Mouse (Mus musculus) ES-CJ7 (cell line): ENCODE data around the gene Pde11a.

Experiments used
- DNase-seq: peaks from one replicate; pipeline ENCODE4 v3.0.0; 2011; ENCODE audit warnings: low read depth, low spot score

Gene Pde11a

DNA sequence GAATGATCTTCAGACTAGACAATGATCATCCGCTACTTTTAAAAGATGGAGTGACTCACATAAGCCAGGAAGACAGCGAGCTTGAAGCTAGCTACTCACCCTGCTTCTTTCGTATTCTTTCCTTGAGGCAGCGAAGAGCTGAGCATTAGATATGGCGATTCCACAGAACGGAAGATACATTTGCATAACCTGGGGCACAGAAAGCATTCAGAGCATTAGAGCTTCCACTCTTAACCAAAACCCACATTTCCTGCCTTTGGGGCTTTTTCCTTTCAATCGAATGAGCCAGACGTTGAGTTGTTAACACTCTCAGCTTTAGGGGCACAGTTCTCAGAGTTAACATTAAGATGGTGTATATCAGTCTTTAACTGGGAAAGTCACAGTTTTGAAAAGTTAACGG, 123.4 kb downstream of the Pde11a start:
- no peak for DNase-seq

DNA sequence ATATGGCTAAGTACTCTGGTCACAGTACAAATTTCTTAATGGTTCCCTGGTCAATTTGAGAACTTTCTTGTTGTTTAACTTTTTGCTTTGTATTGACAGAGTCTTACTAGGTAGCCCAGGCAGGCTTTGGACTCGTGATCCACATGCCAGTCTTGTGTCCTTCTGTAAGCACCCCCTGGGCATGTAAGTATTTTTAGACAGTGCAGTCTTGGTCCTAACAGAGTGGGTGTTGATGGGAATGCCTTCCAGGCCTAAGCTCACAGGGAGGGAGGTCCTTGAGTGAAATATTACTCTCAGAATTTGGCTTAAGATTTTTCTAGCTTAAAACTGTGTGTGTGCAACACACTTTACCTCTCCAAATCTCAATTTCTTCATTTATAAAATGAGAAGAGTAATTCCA, 153.4 kb downstream of the Pde11a start:
- DNase-seq, result no peak

DNA sequence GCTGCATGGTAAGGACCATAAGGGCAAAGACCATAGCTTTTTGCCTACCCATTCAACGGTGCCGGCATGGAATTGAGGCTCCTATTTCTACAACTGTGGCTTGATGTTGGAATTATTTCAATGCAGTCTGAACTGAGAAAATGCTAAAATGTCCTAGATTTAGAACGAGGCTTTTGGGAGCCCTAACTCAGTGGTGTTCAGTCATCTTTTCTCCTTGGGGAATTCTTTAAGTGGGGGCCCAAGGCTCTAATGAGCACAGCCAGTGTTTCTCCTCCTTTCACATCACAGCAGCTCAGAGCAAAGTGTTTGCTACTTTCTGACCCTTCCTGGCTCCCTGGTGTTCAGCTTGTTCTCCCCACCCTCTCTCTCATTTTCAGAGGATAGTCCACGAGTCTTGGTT, 175.8 kb downstream of the Pde11a start:
- DNase-seq, result no peak

DNA sequence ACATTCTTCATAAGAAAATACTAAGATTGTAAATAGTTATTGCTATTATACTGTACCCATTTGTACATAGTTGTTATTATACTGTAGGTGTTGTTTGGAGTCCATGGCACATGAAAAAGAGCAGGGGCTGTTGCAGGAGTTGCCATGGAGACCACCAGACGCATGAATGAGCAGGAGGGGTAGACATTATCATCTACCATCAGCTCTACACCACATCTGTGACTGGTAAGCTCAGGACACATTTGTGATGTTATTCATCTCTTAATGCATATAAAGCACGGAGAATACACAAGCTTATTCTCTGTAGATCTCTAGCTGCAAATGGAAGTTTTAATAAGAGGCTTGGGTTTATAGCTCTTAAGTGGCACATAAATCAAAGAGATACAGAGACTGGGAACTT, 179.6 kb downstream of the Pde11a start:
- DNase-seq, result no peak

DNA sequence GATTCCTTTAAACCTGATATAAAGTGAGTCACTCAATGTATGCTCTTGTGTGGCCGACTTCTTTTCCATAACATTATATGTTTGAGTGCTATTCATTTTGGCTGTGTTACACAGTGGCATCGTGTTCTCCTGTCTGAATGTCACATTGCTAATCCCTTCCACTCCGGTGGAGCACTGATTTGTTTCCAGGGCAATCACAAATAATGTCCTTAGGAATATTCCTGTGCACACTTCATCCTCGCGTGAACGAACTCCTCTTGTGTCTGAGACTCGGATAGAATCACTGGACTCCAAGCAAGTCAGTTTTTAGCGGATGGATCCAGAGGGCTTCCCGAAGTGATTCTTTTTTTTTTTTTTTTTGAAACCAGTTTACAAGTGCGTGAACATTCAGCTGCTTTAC, 197.4 kb downstream of the Pde11a start:
- DNase-seq, result no peak

DNA sequence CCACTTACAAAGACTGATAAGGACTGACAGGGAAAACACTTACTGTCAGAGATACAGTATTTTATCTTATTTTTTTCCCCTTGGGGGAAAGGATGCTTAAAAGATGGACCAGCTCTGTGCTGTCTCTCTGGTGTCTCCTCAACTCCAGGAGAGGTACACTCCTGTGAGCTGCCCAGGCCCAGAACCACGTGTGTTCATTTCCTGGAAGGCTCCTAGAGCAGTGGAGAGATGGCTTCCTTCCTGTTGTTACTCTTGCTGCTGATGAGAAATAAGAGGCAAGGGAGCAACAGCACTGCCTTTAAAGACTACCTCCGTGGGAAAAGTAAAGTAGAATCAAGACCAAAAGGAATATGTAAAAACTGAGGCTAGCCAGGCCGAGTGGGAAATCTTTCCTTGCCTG, 205.6 kb downstream of the Pde11a start:
- no peak for DNase-seq

DNA sequence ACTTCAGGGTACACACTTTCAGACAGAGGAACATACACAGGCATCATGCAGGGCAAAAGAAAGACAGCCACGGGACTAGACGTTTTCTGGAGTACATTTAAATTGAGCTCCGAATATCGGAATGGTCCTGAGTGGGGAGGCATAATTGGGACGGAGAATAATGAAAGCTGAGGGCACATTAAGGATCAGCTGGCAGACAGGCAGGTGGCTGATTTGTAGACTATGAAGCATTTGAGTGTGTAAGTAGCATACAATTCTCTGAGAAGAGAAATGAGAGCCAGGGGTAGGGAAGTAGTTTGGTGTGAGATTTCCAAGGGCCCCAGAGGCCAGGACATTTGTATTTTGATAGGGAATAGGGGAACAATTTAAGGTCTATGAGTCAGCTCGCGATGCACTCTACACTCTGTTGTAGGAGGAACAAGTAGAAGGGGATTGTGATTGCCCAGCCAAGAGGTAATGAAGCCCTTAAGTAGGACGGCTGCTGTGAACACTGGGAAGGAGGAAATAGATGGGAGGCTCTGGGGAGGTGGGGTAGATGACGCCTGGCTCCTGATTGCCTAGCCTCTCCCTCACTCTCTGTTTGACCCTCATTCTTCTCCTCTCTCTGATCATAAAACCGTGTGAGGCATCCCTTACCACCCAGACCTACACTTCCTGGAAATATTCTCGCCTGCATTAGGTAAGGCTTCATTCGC, 208.5 kb downstream of the Pde11a start:
- no peak for DNase-seq

DNA sequence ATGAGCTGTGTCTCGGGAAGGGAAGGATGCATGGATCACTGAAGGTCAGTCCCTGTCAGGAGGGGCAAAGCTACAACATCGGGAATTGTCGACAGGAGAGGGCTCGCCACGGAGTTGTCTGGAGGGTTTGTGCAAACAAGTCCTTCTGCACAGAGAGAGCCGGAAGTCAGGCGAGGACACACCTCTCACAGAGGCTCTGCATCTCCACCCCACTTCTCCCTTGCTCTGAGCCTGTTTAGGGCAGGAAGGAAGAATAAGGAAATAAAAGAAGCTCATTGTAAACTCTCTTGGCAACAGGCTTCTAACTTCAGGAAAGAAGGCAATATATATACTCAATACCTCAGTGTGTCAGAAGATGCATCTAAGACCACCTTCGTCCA, 209.5 kb downstream of the Pde11a start:
- no peak for DNase-seq

DNA sequence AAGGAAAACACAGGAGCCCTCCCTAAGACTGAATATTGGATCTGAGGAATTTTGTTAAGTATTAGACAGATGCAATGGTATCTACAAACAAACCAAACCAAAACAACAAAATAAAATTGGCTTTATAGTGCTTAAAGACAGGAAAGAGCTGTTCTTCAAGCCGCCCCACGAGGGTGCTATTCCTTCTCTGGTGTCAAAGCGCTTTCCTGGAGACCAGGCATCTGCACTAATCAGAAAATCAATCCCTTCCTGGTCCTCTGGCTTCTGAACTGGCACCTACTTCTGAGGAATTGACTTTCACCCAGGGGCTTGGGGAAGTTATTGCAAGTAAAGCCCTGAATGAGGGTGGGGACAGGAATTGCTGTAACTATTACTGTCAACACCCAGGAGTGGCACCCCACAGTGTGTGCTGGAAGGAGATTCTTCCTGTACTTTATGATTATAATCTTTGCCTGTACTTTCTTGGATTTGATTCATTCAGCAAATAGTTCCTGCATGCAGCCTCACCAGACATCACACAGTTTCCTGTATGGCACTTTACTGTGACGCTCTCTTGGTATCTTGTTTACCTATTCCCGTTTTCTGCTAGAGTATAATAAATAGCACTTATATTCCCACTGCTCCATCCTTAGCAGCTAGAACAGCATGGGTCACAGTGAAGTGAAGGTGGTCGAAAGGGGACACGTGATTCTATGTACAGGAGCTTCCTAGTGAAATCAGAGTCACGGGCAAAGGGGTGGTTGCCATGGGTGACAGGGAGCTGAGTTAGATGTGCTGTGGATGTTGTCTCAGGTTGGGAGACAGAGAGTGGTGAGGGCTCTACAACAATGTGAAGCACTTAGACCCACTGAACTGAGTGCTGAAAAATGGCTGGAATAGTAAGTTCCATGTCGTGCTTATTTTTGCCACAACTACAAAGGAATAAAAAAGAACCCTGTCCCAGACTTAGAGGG, 210.2 kb downstream of the Pde11a start:
- DNase-seq, result peak; percentile 48

DNA sequence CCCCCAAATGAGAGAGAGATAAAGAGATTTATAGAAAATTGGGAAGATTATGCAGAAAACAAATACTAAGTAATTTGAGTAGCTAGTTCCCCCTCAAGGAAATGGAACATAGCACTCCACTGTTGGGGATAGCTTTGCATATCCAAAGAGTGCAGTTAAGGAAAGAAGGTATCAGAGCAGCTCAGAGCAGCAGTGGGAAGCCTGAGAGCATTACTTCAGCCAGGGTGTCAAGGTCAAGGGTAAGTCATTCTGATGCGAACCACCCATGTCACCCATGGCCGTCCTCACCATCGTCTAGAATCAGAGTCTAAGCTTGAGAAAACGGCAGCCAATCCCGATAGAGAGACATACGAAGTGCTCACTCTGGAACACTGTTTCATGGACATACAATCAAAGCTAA, 211.9 kb downstream of the Pde11a start:
- peak; percentile 67 for DNase-seq

DNA sequence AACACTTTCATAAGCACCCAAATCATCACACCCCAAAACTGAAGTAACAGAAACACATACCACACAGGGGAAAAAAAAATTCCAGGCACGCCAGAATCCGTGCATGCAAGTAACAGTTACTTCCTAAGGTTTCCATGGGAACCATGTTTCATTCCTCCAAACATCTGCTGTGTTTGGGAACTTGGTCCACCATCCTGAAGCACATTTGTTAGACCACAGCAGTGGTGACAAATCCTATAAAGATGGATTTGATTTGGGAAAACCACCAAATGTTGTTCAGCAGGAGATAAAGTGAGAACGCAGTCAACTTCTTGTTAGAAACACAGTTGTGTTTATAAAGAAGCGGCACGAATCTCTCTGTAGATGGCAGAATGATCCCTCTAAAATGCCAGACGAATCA, 213.8 kb downstream of the Pde11a start:
- DNase-seq, result no peak

DNA sequence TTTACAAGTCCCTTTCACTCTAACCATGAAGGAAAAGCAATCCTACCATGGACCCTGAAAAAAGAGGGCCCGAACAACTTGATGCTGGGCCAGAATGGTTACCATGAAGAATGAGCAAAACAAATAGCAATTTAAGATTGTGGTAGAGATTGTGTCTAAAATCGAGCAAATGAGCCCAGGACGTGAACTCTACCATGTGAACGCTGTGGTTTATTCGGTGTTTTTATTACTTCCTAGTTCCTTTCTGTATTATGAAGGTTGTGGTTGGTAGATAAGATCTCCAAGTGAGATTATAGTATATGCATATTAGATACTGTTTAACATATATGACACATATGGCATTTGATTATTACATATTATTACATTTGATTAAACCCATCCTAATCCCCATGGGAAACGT, 216.4 kb downstream of the Pde11a start:
- DNase-seq, result no peak

DNA sequence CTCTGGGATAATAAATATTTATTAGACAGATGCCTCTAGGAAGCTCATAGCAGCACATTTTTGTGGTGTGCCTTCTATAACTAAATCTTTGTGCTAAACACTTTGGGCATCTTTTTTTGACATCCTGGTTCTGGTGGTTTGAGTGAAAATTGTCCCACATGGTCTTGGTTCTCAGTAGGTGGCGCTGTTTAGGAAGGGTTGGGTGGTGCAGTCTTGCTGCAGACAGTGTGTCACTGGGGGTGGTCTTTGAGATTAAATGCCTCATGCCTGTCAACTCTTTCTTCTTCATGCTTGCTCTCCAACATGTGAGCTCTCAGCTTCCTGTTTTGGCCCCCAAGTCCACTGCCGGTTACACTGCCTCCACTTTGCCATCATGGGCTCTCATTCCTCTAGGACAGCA, 218.7 kb downstream of the Pde11a start:
- DNase-seq, result peak; percentile 39

DNA sequence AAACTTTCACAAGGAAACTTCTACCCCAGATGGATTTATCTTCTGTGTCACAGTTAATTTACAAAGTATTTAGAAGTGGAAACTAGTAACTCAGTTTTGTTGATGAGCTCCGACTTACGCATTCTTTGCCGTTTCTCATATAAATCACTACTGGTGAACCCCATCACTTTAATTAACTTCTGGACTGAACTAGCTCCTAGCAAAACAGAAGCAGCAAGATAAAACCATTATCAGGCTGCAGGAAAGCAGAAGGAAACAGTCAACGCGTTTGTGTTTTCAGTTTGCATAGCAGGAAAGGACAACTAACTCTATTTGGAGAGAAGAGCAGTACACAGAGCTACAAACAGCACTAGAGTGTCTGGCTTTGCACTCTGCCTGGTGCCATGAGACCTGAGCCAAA, 220.1 kb downstream of the Pde11a start:
- no peak for DNase-seq

DNA sequence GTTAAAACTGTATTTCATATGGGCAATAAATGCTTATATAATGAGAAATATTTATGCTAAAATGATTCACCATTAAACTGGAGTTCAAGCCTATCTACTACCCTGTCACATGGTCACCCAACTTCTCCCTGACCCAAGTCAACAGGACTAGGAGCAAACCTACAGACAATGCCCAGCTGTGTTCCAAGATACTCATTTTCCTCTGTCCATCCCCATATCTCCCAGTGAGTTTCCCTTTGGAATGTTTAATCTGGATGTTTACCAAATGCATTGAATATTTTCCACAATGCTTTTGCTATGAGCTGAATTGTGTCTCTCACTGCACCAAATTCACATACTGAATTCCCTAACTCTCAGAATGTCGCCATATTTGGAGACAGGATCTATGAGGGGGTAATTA, 221.4 kb downstream of the Pde11a start:
- no peak for DNase-seq

DNA sequence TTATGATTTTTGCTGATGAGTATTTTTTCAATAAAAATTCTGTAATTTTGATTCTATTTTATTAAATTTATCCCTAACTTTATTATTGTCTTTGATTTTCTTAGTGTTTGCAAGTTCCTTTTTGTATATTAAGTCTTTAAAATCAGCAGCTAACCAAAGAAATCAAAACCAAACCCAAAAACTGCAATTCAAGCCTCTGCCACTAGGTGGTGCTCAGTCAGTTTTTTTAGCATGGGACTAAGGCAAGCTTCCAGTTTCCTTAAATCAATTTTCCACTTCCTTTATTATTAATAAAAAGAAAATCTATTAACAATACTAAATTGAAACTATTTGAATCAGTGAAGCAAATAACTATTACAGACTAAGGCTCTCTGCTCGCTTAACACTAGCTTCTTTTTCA, 222.9 kb downstream of the Pde11a start:
- DNase-seq, result peak; percentile 56

DNA sequence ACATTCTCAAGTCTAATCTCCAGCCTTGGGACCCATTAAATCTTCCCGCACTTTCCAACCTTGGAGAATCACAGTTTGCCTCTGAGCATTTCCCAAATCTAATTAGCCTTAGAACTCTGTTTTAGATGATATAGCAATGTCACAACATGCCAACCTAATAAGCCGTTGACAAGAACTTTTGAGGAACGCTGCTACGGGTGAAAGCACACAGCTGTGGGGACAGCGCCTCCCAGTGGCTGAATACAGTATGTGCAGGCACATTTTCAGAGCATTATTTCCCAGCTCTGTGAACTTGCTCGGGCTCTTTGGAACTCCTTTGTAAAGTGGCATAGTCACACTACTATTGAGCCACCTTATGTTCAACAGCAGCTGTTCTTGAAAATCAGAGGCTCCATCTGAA, 223.8 kb downstream of the Pde11a start:
- DNase-seq, result peak; percentile 63

DNA sequence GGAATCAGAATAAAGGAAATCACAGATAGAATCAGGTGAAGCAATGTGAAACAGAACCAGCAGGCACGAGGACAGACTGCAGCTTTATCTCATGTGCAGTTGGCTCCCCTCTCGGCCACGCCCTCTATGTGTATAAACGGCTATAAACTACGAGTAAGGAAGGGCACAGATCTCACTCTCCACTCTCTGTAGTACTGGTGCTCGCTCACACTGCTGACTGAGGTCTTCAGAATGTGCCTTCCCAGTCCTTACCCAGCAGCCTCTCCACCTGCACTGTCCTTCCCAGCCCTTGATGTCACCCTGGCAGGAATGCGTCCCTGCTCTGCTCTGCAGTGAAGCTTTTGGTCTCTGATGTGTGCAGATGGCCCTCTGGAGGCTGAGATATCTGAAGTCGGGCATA, 228.9 kb downstream of the Pde11a start:
- peak; percentile 8 for DNase-seq

DNA sequence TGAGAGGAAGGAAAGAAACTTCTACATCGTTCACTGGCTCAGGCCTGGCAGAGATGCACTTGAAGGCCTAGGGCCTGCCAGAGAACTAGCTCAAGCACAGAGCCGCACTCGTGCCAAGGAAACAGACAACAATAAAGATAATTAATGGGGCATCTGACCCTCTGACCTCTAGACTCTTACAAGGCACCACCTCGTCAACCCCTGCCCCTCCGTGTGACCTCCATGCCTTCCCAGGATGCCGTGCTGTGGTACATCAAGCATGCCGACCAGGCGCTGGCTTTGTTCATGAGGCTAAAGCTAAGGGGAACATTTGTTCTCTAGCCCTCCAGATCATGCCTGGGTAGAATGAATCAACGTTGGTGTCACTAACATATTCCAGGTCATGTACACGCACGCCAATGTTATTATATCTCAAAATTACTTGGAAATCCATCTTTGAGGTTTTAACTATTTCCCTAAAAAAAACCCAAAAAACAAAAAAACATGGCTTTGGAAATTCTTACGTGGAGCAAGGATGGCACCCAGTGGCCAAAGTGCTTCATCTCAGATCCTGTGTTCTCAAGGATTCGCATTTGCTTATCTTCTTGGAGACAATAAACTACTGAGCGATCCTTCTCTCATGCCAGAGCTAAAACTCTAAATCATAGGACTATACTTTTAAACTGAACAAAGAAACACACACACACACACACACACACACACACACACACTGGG, 236.5 kb downstream of the Pde11a start:
- no peak for DNase-seq

DNA sequence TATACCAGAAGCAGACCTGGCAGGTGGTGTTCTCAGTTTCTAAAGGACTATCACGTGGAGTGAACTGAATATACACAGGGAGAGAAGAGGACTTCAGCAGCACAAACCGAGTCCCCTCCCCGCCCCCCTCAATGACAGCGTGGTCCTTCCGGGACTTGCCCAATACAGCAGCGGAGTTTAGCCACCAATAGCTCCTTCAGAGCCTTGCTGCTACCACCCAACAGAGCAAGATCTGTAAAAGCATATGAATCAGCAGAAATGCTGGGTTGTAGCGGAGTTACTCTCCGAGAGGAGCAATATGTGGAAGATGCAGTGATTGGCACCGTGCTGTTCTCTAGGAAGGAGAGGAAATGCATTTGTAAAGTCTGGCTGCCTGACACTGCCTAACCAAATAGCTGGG, 238.0 kb downstream of the Pde11a start:
- DNase-seq, result no peak

DNA sequence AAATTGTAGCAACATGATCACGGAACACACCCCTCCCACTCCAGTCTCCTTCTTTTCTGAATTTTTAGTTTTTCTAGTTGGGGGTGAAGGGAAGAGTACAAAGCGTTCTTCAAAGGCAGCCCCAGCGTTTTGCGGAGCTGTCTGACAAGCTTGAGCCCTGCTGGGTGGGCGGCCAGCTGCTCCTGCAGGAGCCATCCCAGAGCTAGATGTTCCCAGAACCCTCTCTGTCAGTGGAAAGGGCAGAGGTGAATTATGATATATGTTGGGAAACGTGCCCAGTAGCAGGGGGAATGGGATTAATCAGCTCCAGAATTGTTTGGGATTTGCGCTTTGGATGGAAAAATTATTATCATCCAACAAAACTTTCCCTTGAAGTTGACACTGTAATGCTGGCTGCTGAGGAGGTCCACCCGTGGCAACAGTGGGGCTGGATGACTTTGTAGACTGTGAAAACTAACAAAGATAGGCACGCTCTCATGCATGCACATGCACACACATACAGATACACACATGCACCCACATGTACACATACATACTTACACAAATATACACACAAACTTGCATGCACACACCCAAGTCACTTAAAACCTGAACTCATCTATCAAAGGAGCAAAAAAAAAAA, 238.7 kb downstream of the Pde11a start:
- DNase-seq, result no peak

DNA sequence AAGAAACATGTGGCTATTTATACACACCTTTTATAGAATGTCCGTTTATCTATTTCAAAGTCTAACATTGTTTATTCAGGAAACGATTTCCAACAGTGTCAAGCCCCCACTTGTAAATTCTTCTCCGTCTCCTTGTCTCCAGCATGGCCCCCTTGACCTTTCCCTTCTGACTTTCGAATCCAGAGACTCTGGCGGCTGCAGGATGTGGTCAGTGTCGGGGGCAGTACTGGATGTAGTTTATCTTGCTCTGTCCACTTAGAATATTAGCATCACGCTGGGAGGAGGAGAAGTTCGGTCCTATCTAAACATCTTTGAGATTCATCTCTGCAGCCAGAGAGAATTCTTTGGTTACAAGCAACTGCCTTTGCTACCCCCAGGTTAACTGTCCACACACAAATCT, 240.2 kb downstream of the Pde11a start:
- DNase-seq, result no peak
